In genomic region chr17:34021539-34022413, GRCm38 (mm10) we compare ENCODE assay signal across 16 mouse cellular contexts. TPM values are rescaled to one million over a fixed set of nuclear protein-coding genes. Genes with fewer than 3 reads are reported as not detected.
DNase-seq lines count a peak whose midpoint lies in the region; ATAC-seq and TF ChIP-seq lines count a peak whose summit lies in the region.
"Had no signal": no experiment of that assay in that cellular context is flagged by ENCODE, and none has a peak within 500 bp of the region (broad histone marks: within the 10 kb centered on the region; RNA-seq: fewer than 3 reads in every experiment).

No protein-coding gene starts in this region.

- H3K4me1 ChIP-seq in intestine, embryonic 14.5 days (replicated peaks; ENCODE audit: control insufficient read depth, insufficient read depth, low read length): peaks cover 16% of the 10 kb centered on the region
- H3K4me1 ChIP-seq in intestine, embryonic 15.5 days (replicated peaks): peaks cover 22% of the 10 kb centered on the region
- peaks cover 5% of the 10 kb centered on the region for H3K4me1 ChIP-seq in ES-Bruce4 (ENCODE audit: control insufficient read depth, insufficient read depth, low read length)
- H3K4me1 ChIP-seq in embryonic facial prominence, embryonic 10.5 days: peaks cover 41% of the 10 kb centered on the region
- peaks cover 25% of the 10 kb centered on the region for H3K4me1 ChIP-seq in kidney, embryonic 15.5 days

- no peak for ATAC-seq in intestine, embryonic 14.5 days (replicated peaks; ENCODE audit: low FRiP score, low TSS enrichment, low read depth)
- ATAC-seq in intestine, embryonic 15.5 days: no peak
- no peak for ATAC-seq in kidney, embryonic 15.5 days (replicated peaks; ENCODE audit: low FRiP score)
- ATAC-seq: CD4-positive, CD25-positive, alpha-beta regulatory T cell, adult 4 months; Patski had no signal

- WGBS in intestine, embryonic 14.5 days: 94% methylated on average over 19 of the region's 23 CpGs
- WGBS in intestine, embryonic 15.5 days: 94% methylated on average over 23 of the region's 23 CpGs
- WGBS in embryonic facial prominence, embryonic 10.5 days: 95% methylated on average over 23 of the region's 23 CpGs
- 95% methylated on average over 23 of the region's 23 CpGs for WGBS in kidney, embryonic 15.5 days

- TF ChIP-seq POLR2A in ES-Bruce4 (IDR thresholded peaks at IDR 0.05; ENCODE audit: insufficient read depth, low read length): no peak

- H3K27me3 ChIP-seq in intestine, embryonic 14.5 days (replicated peaks; ENCODE audit: control insufficient read depth, insufficient read depth, low read length): no peaks in the 10 kb centered on the region
- H3K27me3 ChIP-seq in intestine, embryonic 15.5 days (replicated peaks): no peaks in the 10 kb centered on the region
- no peaks in the 10 kb centered on the region for H3K27me3 ChIP-seq in ES-Bruce4 (ENCODE audit: control insufficient read depth, insufficient read depth, low read length, poor library complexity, severe bottlenecking)
- no peaks in the 10 kb centered on the region for H3K27me3 ChIP-seq in embryonic facial prominence, embryonic 10.5 days (replicated peaks; ENCODE audit: low read depth, poor library complexity, severe bottlenecking)
- no peaks in the 10 kb centered on the region for H3K27me3 ChIP-seq in kidney, embryonic 15.5 days
- H3K27me3 ChIP-seq: embryonic facial prominence, embryonic 13.5 days; limb, embryonic 12.5 days; Patski had no signal

- H3K36me3 ChIP-seq in intestine, embryonic 14.5 days (ENCODE audit: control insufficient read depth, insufficient read depth, low read length): peaks cover 19% of the 10 kb centered on the region
- peaks cover 15% of the 10 kb centered on the region for H3K36me3 ChIP-seq in intestine, embryonic 15.5 days
- no peaks in the 10 kb centered on the region for H3K36me3 ChIP-seq in ES-Bruce4 (ENCODE audit: control insufficient read depth, insufficient read depth, low read length, poor library complexity, severe bottlenecking)
- H3K36me3 ChIP-seq in embryonic facial prominence, embryonic 10.5 days (replicated peaks): peaks cover 48% of the 10 kb centered on the region
- H3K36me3 ChIP-seq in kidney, embryonic 15.5 days: peaks cover 33% of the 10 kb centered on the region

- no peak overlapping the region for H3K4me3 ChIP-seq in intestine, embryonic 14.5 days (ENCODE audit: low read depth, low read length)
- H3K4me3 ChIP-seq in intestine, embryonic 15.5 days (replicated peaks): no peak overlapping the region
- no peak overlapping the region for H3K4me3 ChIP-seq in ES-Bruce4 (ENCODE audit: low read depth, low read length)
- H3K4me3 ChIP-seq in embryonic facial prominence, embryonic 10.5 days: peak overlapping the region; percentile 22; the same call in 1 of the 2 replicates
- no peak overlapping the region for H3K4me3 ChIP-seq in kidney, embryonic 15.5 days (replicated peaks)
- H3K4me3 ChIP-seq: embryonic facial prominence, embryonic 13.5 days; left cerebral cortex, adult 2 months; limb, embryonic 12.5 days had no signal

- H3K4me2 ChIP-seq in intestine, embryonic 14.5 days (ENCODE audit: low read length): no peak overlapping the region
- no peak overlapping the region for H3K4me2 ChIP-seq in intestine, embryonic 15.5 days (replicated peaks)
- no peak overlapping the region for H3K4me2 ChIP-seq in kidney, embryonic 15.5 days
- H3K4me2 ChIP-seq: embryonic facial prominence, embryonic 13.5 days; heart, embryonic 11.5 days; limb, embryonic 12.5 days had no signal

- no peak for TF ChIP-seq CTCF in ES-Bruce4 (IDR thresholded peaks at IDR 0.05; ENCODE audit: low read depth, low read length)

- 0 out of 2 replicates have a peak, but pooled peaks cover 2% of the 10 kb centered on the region for H3K9me3 ChIP-seq in intestine, embryonic 14.5 days (ENCODE audit: control insufficient read depth, low read length)
- H3K9me3 ChIP-seq in intestine, embryonic 15.5 days: no peaks in the 10 kb centered on the region
- H3K9me3 ChIP-seq in ES-Bruce4 (replicated peaks; ENCODE audit: control insufficient read depth, insufficient read depth, low read length, poor library complexity, severe bottlenecking): peaks cover 21% of the 10 kb centered on the region
- H3K9me3 ChIP-seq in embryonic facial prominence, embryonic 10.5 days: peaks cover 27% of the 10 kb centered on the region
- peaks cover 9% of the 10 kb centered on the region for H3K9me3 ChIP-seq in kidney, embryonic 15.5 days (replicated peaks)

- peak; percentile 36 for DNase-seq in cerebellum, adult 9-11 months
- no peak for DNase-seq in cerebellum, postnatal 4 days (ENCODE audit: low spot score in 2 of 2)
- DNase-seq in intestine, embryonic 14.5 days (ENCODE audit: low spot score): peak; percentile 36
- DNase-seq in embryonic facial prominence, embryonic 10.5 days (ENCODE audit: low spot score): no peak
- DNase-seq: right cerebral cortex, postnatal 4 days; thymus, postnatal 25 days had no signal

- no peak overlapping the region for H3K9ac ChIP-seq in intestine, embryonic 14.5 days (ENCODE audit: low read length)
- H3K9ac ChIP-seq in intestine, embryonic 15.5 days: no peak overlapping the region
- peak overlapping the region; percentile 50; the same call in 1 of the 2 replicates for H3K9ac ChIP-seq in ES-Bruce4 (ENCODE audit: low read depth, poor library complexity, severe bottlenecking)
- H3K9ac ChIP-seq in kidney, embryonic 15.5 days: no peak overlapping the region
- H3K9ac ChIP-seq: embryonic facial prominence, embryonic 13.5 days; limb, embryonic 12.5 days; liver, embryonic 14.5 days had no signal

- TF ChIP-seq EP300 in ES-Bruce4 (IDR thresholded peaks at IDR 0.05; ENCODE audit: insufficient read depth, low read depth, low read length): no peak

- H3K27ac ChIP-seq in intestine, embryonic 14.5 days (ENCODE audit: low read depth): no peak overlapping the region
- H3K27ac ChIP-seq in intestine, embryonic 15.5 days: no peak overlapping the region
- H3K27ac ChIP-seq in ES-Bruce4 (ENCODE audit: insufficient read depth, low read length): no peak overlapping the region
- H3K27ac ChIP-seq in embryonic facial prominence, embryonic 10.5 days (replicated peaks): 0 out of 2 replicates have a peak overlapping the region, but pooled peaks have one; percentile 40
- no peak overlapping the region for H3K27ac ChIP-seq in kidney, embryonic 15.5 days
- H3K27ac ChIP-seq: embryonic facial prominence, embryonic 13.5 days; left cerebral cortex, adult 2 months; limb, embryonic 12.5 days; liver, embryonic 14.5 days had no signal

RNA-seq across cellular contexts. Expression of gene Ring1, which starts 2.7 kb away (rescaled TPM):
- 4.4 and 5.9 TPM in 2 replicates for polyA plus RNA-seq in intestine, embryonic 14.5 days (2014; fragmentation: Nextera tagmentation; extraction: Ambion mirVana)
- polyA plus RNA-seq in intestine, embryonic 15.5 days (2015; fragmentation: Nextera tagmentation; extraction: Ambion mirVana): 16.8 and 18.2 TPM in 2 replicates
- 8.1 and 11.4 TPM in 2 replicates for polyA plus RNA-seq in ES-Bruce4 (2011; ENCODE audit: insufficient read depth, insufficient read length, low read depth, missing spikeins)
- polyA plus RNA-seq in embryonic facial prominence, embryonic 10.5 days (2016; fragmentation: Nextera tagmentation; extraction: Ambion mirVana): 11.0 and 11.6 TPM in 2 replicates
- 20.3 and 21.7 TPM in 2 replicates for polyA plus RNA-seq in kidney, embryonic 15.5 days (2015; fragmentation: Nextera tagmentation; extraction: Ambion mirVana)

RNA-seq across cellular contexts. Expression of gene H2-Ke6, which starts 6.1 kb away (rescaled TPM):
- 49.7 and 53.6 TPM in 2 replicates for polyA plus RNA-seq in intestine, embryonic 14.5 days (2014; fragmentation: Nextera tagmentation; extraction: Ambion mirVana)
- polyA plus RNA-seq in intestine, embryonic 15.5 days (2015; fragmentation: Nextera tagmentation; extraction: Ambion mirVana): 51.5 and 60.9 TPM in 2 replicates
- polyA plus RNA-seq in ES-Bruce4 (2011; ENCODE audit: insufficient read depth, insufficient read length, low read depth, missing spikeins): 19.0 and 26.1 TPM in 2 replicates
- 41.4 and 44.8 TPM in 2 replicates for polyA plus RNA-seq in embryonic facial prominence, embryonic 10.5 days (2016; fragmentation: Nextera tagmentation; extraction: Ambion mirVana)
- polyA plus RNA-seq in kidney, embryonic 15.5 days (2015; fragmentation: Nextera tagmentation; extraction: Ambion mirVana): 51.7 and 52.5 TPM in 2 replicates

RNA-seq across cellular contexts. Expression of gene Slc39a7, which starts 9.7 kb away (rescaled TPM):
- polyA plus RNA-seq in intestine, embryonic 14.5 days (2014; fragmentation: Nextera tagmentation; extraction: Ambion mirVana): 86.4 and 89.5 TPM in 2 replicates
- 151 and 172 TPM in 2 replicates for polyA plus RNA-seq in intestine, embryonic 15.5 days (2015; fragmentation: Nextera tagmentation; extraction: Ambion mirVana)
- 57.2 and 68.8 TPM in 2 replicates for polyA plus RNA-seq in ES-Bruce4 (2011; ENCODE audit: insufficient read depth, insufficient read length, low read depth, missing spikeins)
- 167 and 177 TPM in 2 replicates for polyA plus RNA-seq in embryonic facial prominence, embryonic 10.5 days (2016; fragmentation: Nextera tagmentation; extraction: Ambion mirVana)
- polyA plus RNA-seq in kidney, embryonic 15.5 days (2015; fragmentation: Nextera tagmentation; extraction: Ambion mirVana): 197 and 211 TPM in 2 replicates

RNA-seq across cellular contexts. Expression of gene Rxrb, which starts 9.8 kb away (rescaled TPM):
- polyA plus RNA-seq in intestine, embryonic 14.5 days (2014; fragmentation: Nextera tagmentation; extraction: Ambion mirVana): 21.5 and 28.5 TPM in 2 replicates
- polyA plus RNA-seq in intestine, embryonic 15.5 days (2015; fragmentation: Nextera tagmentation; extraction: Ambion mirVana): 41.8 and 45.0 TPM in 2 replicates
- 37.7 and 38.2 TPM in 2 replicates for polyA plus RNA-seq in ES-Bruce4 (2011; ENCODE audit: insufficient read depth, insufficient read length, low read depth, missing spikeins)
- polyA plus RNA-seq in embryonic facial prominence, embryonic 10.5 days (2016; fragmentation: Nextera tagmentation; extraction: Ambion mirVana): 44.7 and 47.9 TPM in 2 replicates
- 50.5 and 53.0 TPM in 2 replicates for polyA plus RNA-seq in kidney, embryonic 15.5 days (2015; fragmentation: Nextera tagmentation; extraction: Ambion mirVana)

RNA-seq across cellular contexts. Expression of gene Col11a2, which starts 17.5 kb away (rescaled TPM):
- 0.44 and 0.66 TPM in 2 replicates for polyA plus RNA-seq in intestine, embryonic 14.5 days (2014; fragmentation: Nextera tagmentation; extraction: Ambion mirVana)
- polyA plus RNA-seq in intestine, embryonic 15.5 days (2015; fragmentation: Nextera tagmentation; extraction: Ambion mirVana): 0.90 and 1.0 TPM in 2 replicates
- 0.82 and 0.85 TPM in 2 replicates for polyA plus RNA-seq in ES-Bruce4 (2011; ENCODE audit: insufficient read depth, insufficient read length, low read depth, missing spikeins)
- polyA plus RNA-seq in embryonic facial prominence, embryonic 10.5 days (2016; fragmentation: Nextera tagmentation; extraction: Ambion mirVana): 1.0 and 1.2 TPM in 2 replicates
- polyA plus RNA-seq in kidney, embryonic 15.5 days (2015; fragmentation: Nextera tagmentation; extraction: Ambion mirVana): 2.2 and 6.6 TPM in 2 replicates

Comparison
In these comparisons a context has a peak if more than half of its experiments do, and no peak if none do; other contexts are left out.
1. DNase-seq: peak in cerebellum, adult 9-11 months (single experiment) and intestine, embryonic 14.5 days (single experiment); none in cerebellum, postnatal 4 days (0 of 2) and embryonic facial prominence, embryonic 10.5 days (single experiment).